Mouse (Mus musculus) MEL (cell line): ENCODE results near the gene Syngr4.

Source experiments
- MYC ChIP-seq: IDR thresholded peaks from 2 replicates; pipeline ENCODE4 v1.6.1; 2011; ENCODE audit warnings: low read depth, mild to moderate bottlenecking, low read length, improper control_type of control experiment, moderate library complexity
- NELFE ChIP-seq: IDR thresholded peaks from 2 replicates; pipeline ENCODE4 v1.6.1; 2011; ENCODE audit warnings: low read depth, low read length, improper control_type of control experiment
- USF2 ChIP-seq, 2 experiments: IDR thresholded peaks; 2 replicates each; pipeline ENCODE4 v1.6.1; 2011 to 2012; ENCODE audit warnings: improper control_type of control experiment in 2 of 2, low read length in 2 of 2, borderline replicate concordance in 1 of 2, inconsistent platforms in 1 of 2, low read depth in 1 of 2, mild to moderate bottlenecking in 1 of 2; ENCODE audit not compliant: insufficient read depth in 1 of 2

- no peak for TF ChIP-seq NELFE
- TF ChIP-seq MYC, result no peak
- no peak for TF ChIP-seq USF2 (IDR thresholded peaks at IDR 0.05; ENCODE audit: borderline replicate concordance in 1 of 2, insufficient read depth in 1 of 2, low read depth in 1 of 2, low read length in 2 of 2)
These were observed 26.0 kb downstream of the Syngr4 start for GRCm38 (mm10) chr7:45870282-45871058.
